Mouse (Mus musculus) intestine, postnatal 0 days (tissue): Measurements from ENCODE around the gene Ndufab1. TPM values are rescaled to one million over a fixed set of nuclear protein-coding genes. Genes with fewer than 3 reads are reported as not detected.

Source experiments
- ATAC-seq: fragments of 200-750 bp; cut with Nextera tagmentation; 2 replicates; pipeline ENCODE4 v1.8.0; 2017; ENCODE audit warnings: mild to moderate bottlenecking, moderate TSS enrichment, moderate library complexity
- H3K27ac ChIP-seq: fragments of 300-500 bp; sonication (generic); 2 replicates; pipeline ENCODE4 v1.5.1; 2014; ENCODE audit warnings: mild to moderate bottlenecking, low read depth, low read length, moderate library complexity
- H3K27me3 ChIP-seq: fragments of 300-500 bp; sonication (generic); replicated peaks from 2 replicates; pipeline ENCODE4 v1.6.1; 2014; ENCODE audit warnings: low read length, mixed read lengths; ENCODE audit not compliant: control insufficient read depth, insufficient read depth
- H3K36me3 ChIP-seq: fragments of 300-500 bp; sonication (generic); 2 replicates; pipeline ENCODE4 v1.6.1; 2014; ENCODE audit warnings: mild to moderate bottlenecking, moderate library complexity; ENCODE audit not compliant: control insufficient read depth, insufficient read depth
- H3K4me1 ChIP-seq: fragments of 300-500 bp; sonication (generic); replicated peaks from 2 replicates; pipeline ENCODE4 v1.6.1; 2014; ENCODE audit warnings: antibody characterized with exemption, low read length, mixed read lengths; ENCODE audit not compliant: control insufficient read depth, insufficient read depth
- H3K4me2 ChIP-seq: fragments of 300-500 bp; sonication (generic); replicated peaks from 2 replicates; pipeline ENCODE4 v1.6.1; 2014; ENCODE audit warnings: low read depth, mild to moderate bottlenecking, moderate library complexity
- H3K4me3 ChIP-seq: fragments of 300-500 bp; sonication (generic); 2 replicates; pipeline ENCODE4 v1.5.1; 2014; ENCODE audit warnings: low read depth, low read length
- H3K9ac ChIP-seq: fragments of 300-500 bp; sonication (generic); 2 replicates; pipeline ENCODE4 v1.6.1; 2014; ENCODE audit warnings: mild to moderate bottlenecking, low read depth, low read length
- H3K9me3 ChIP-seq: fragments of 300-500 bp; sonication (generic); 2 replicates; pipeline ENCODE4 v1.6.1; 2016; ENCODE audit warnings: mixed run types; ENCODE audit not compliant: control insufficient read depth
- CTCF ChIP-seq: sonication (generic); IDR thresholded peaks from 2 replicates; pipeline ENCODE4 v1.5.1; 2016; ENCODE audit warnings: low read depth, mild to moderate bottlenecking, control low read depth, antibody characterized with exemption, moderate library complexity
- WGBS: fragments of 180-500 bp; shearing (Covaris S2); extraction: QIAGEN DNeasy Blood & Tissue Kit; methylation state at CpG from one replicate; pipeline ENCODE4 v1.1.7; 2014; 5-methylcytosine and 5-hydroxymethylcytosine counted together
- polyA plus RNA-seq: library from polyadenylated mRNA; unstranded; fragments of >200 nt; fragmentation: Nextera tagmentation; extraction: Ambion mirVana; gene quantifications from 2 replicates; pipeline ENCODE4 v1.2.1, GENCODE M21; 2015

The Ndufab1 gene
- polyA plus RNA-seq, 1 experiment from 2014 or later: 956 TPM

GRCm38 (mm10) chr7:122079798-122080554 lies 21.7 kb downstream of the Ndufab1 start:
- Histone ChIP-seq H3K4me1 (no peaks in the 10 kb centered on the region), H3K9me3 (no peaks in the 10 kb centered on the region), H3K9ac (no peak overlapping the region; the same call in 1 of the 2 replicates), H3K36me3 (peaks cover 47% of the 10 kb centered on the region), H3K4me3 (no peak overlapping the region), H3K4me2 (peak overlapping the region; percentile 3; the same call in 1 of the 2 replicates), H3K27ac (peak overlapping the region; percentile 67), H3K27me3 (no peaks in the 10 kb centered on the region)
- no peak for TF ChIP-seq CTCF
- 44% methylated on average over 8 of the region's 8 CpGs for WGBS
- ATAC-seq: peak; percentile 82

GRCm38 (mm10) chr7:122074374-122074773 lies 27.3 kb downstream of the Ndufab1 start:
- WGBS: 49% methylated on average over 3 of the region's 3 CpGs
- Histone ChIP-seq H3K27ac (peak overlapping the region; percentile 68), H3K9me3 (no peaks in the 10 kb centered on the region), H3K9ac (no peak overlapping the region), H3K27me3 (no peaks in the 10 kb centered on the region), H3K4me3 (no peak overlapping the region), H3K4me1 (no peaks in the 10 kb centered on the region), H3K36me3 (peaks cover 55% of the 10 kb centered on the region), H3K4me2 (no peak overlapping the region)
- peak; percentile 84 for ATAC-seq
- TF ChIP-seq CTCF: no peak

- Histone ChIP-seq H3K4me3 (peak overlapping the region; percentile 97), H3K36me3 (peaks cover 13% of the 10 kb centered on the region; the same call in 1 of the 2 replicates), H3K9ac (peak overlapping the region; percentile 98), H3K27me3 (no peaks in the 10 kb centered on the region), H3K9me3 (no peaks in the 10 kb centered on the region), H3K27ac (peak overlapping the region; percentile 92), H3K4me1 (peaks cover 15% of the 10 kb centered on the region; the same call in 1 of the 2 replicates), H3K4me2 (peak overlapping the region; percentile 93)
- under 1% methylated on average over 57 of the region's 58 CpGs for whole genome bisulfite sequencing
- peak; percentile 13 for ATAC-seq
- peak; percentile 54 for TF ChIP-seq CTCF
These were observed 33.9 kb downstream of the Ndufab1 start for GRCm38 (mm10) chr7:122067517-122068381.

- H3K4me2 ChIP-seq: peak within 1 kb of the TSS; percentile 93
- H3K4me3 ChIP-seq: peak within 1 kb of the TSS; percentile 97
- peak; percentile 97 for ATAC-seq
- no peaks in the 10 kb centered on the region for H3K9me3 ChIP-seq
- peak; percentile 48 for TF ChIP-seq CTCF
- 0 out of 2 replicates have a peak, but pooled peaks cover 8% of the 10 kb centered on the region for H3K36me3 ChIP-seq
- under 1% methylated on average over 60 of the region's 60 CpGs for WGBS
- H3K27ac ChIP-seq: peak within 1 kb of the TSS; percentile 92
- H3K27me3 ChIP-seq: no peaks in the 10 kb centered on the region
- H3K4me1 ChIP-seq: peaks cover 15% of the 10 kb centered on the region; the same call in 1 of the 2 replicates
- H3K9ac ChIP-seq: peak within 1 kb of the TSS; percentile 98
These were observed 34.7 kb downstream of the Ndufab1 start, which contains the start of the genes Ubfd1 and Ears2 for GRCm38 (mm10) chr7:122066945-122067516. Ubfd1 (plus strand) TSS chr7:122067175. Ears2 (minus strand) TSS chr7:122067263.

GRCm38 (mm10) chr7:122066102-122066944 lies 35.4 kb downstream of the Ndufab1 start:
- H3K4me1 ChIP-seq: peaks cover 15% of the 10 kb centered on the region; the same call in 1 of the 2 replicates
- peak overlapping the region; percentile 93 for H3K4me2 ChIP-seq
- H3K36me3 ChIP-seq: 0 out of 2 replicates have a peak, but pooled peaks cover 3% of the 10 kb centered on the region
- no peaks in the 10 kb centered on the region for H3K9me3 ChIP-seq
- no peak for TF ChIP-seq CTCF
- 8% methylated on average over 31 of the region's 31 CpGs for WGBS
- H3K9ac ChIP-seq: peak overlapping the region; percentile 98
- H3K27me3 ChIP-seq: no peaks in the 10 kb centered on the region
- H3K4me3 ChIP-seq: peak overlapping the region; percentile 97
- 0 out of 2 replicates have a peak, but pooled peaks have one; percentile 1 for ATAC-seq
- peak overlapping the region; percentile 92 for H3K27ac ChIP-seq
